Mouse (Mus musculus): ENCODE data around the gene Nkx2-9. TPM values are rescaled to one million over a fixed set of nuclear protein-coding genes. Genes with fewer than 3 reads are reported as not detected.
A peak's percentile ranks its signal among the peaks of the same experiment; 100 is the strongest.

The Nkx2-9 gene
- polyA plus RNA-seq, 2 experiments: 0.13 TPM; not detected in 1

GRCm38 (mm10) chr12:56610851-56611250, 2.2 kb downstream of the Nkx2-9 start:
- no peak for DNase-seq (ENCODE audit: low spot score)
- peaks cover 8% of the 10 kb centered on the region; the same call in 1 of the 2 replicates for H3K4me1 ChIP-seq (ENCODE audit: control insufficient read depth, insufficient read depth, low read length)
- no peak overlapping the region for H3K27ac ChIP-seq (replicated peaks; ENCODE audit: low read depth, low read length)
- TF ChIP-seq POLR2A (IDR thresholded peaks at IDR 0.05; ENCODE audit: borderline replicate concordance, extremely low read depth, insufficient read depth, insufficient read length): no peak
- no peak overlapping the region for H3K4me3 ChIP-seq (replicated peaks; ENCODE audit: low read length)
- 6% methylated on average over 6 of the region's 6 CpGs for WGBS
- H3K9me3 ChIP-seq (ENCODE audit: control insufficient read depth, low read length): no peaks in the 10 kb centered on the region
- ATAC-seq (ENCODE audit: low FRiP score, low read depth): no peak
- no peak overlapping the region for H3K4me2 ChIP-seq (replicated peaks; ENCODE audit: low read depth, low read length, severe bottlenecking)
- no peaks in the 10 kb centered on the region for H3K36me3 ChIP-seq (ENCODE audit: control insufficient read depth, insufficient read depth, low read length)
- no peak overlapping the region for H3K9ac ChIP-seq (ENCODE audit: low read depth, low read length, severe bottlenecking)
- H3K27me3 ChIP-seq (ENCODE audit: control insufficient read depth, insufficient read depth, low read length): peaks cover 92% of the 10 kb centered on the region

- Histone ChIP-seq H3K27me3 (ENCODE audit: control insufficient read depth, insufficient read depth, low read length) (no peaks in the 10 kb centered on the region), H3K4me1 (ENCODE audit: control insufficient read depth, insufficient read depth, low read length) (no peaks in the 10 kb centered on the region), H3K27ac (replicated peaks; ENCODE audit: low read depth, low read length) (no peak overlapping the region), H3K36me3 (ENCODE audit: control insufficient read depth, insufficient read depth, low read length) (no peaks in the 10 kb centered on the region), H3K4me3 (replicated peaks; ENCODE audit: low read length) (no peak overlapping the region), H3K9me3 (ENCODE audit: control insufficient read depth, low read length) (no peaks in the 10 kb centered on the region), H3K9ac (ENCODE audit: low read depth, low read length, severe bottlenecking) (no peak overlapping the region), H3K4me2 (replicated peaks; ENCODE audit: low read depth, low read length, severe bottlenecking) (no peak overlapping the region)
- no peak for TF ChIP-seq POLR2A (IDR thresholded peaks at IDR 0.05; ENCODE audit: borderline replicate concordance, extremely low read depth, insufficient read depth, insufficient read length)
- DNase-seq (ENCODE audit: low spot score): no peak
- 7% methylated on average over 4 of the region's 4 CpGs for WGBS
- no peak for ATAC-seq (ENCODE audit: low FRiP score, low read depth)
These were observed 21.4 kb downstream of the Nkx2-9 start for GRCm38 (mm10) chr12:56591722-56592121.

- no peaks in the 10 kb centered on the region for H3K36me3 ChIP-seq (ENCODE audit: control insufficient read depth, insufficient read depth, low read length)
- DNase-seq (ENCODE audit: low spot score): peak; percentile 34
- no peak overlapping the region for H3K4me2 ChIP-seq (replicated peaks; ENCODE audit: low read depth, low read length, severe bottlenecking)
- no peak for ATAC-seq (ENCODE audit: low FRiP score, low read depth)
- no peak overlapping the region for H3K9ac ChIP-seq (ENCODE audit: low read depth, low read length, severe bottlenecking)
- no peaks in the 10 kb centered on the region for H3K9me3 ChIP-seq (ENCODE audit: control insufficient read depth, low read length)
- H3K4me3 ChIP-seq (replicated peaks; ENCODE audit: low read length): no peak overlapping the region
- 33% methylated on average over 6 of the region's 6 CpGs for WGBS
- H3K4me1 ChIP-seq (ENCODE audit: control insufficient read depth, insufficient read depth, low read length): no peaks in the 10 kb centered on the region
- H3K27ac ChIP-seq (replicated peaks; ENCODE audit: low read depth, low read length): no peak overlapping the region
- TF ChIP-seq POLR2A (IDR thresholded peaks at IDR 0.05; ENCODE audit: borderline replicate concordance, extremely low read depth, insufficient read depth, insufficient read length): no peak
- no peaks in the 10 kb centered on the region for H3K27me3 ChIP-seq (ENCODE audit: control insufficient read depth, insufficient read depth, low read length)
These were observed 25.3 kb downstream of the Nkx2-9 start for GRCm38 (mm10) chr12:56587830-56588229.

Other genes with a start within 250 kb of the Nkx2-9 start
- gene Nkx2-1, start 76.4 kb downstream of the Nkx2-9 start, polyA plus RNA-seq (2012; rRNA removed): 0.20 TPM in 1 of 2 replicates, not detected in the other
- not detected in 2 replicates for gene Nkx2-1, start 76.4 kb downstream of the Nkx2-9 start, polyA plus RNA-seq (2014; fragmentation: Nextera tagmentation; extraction: Ambion mirVana)
- gene Pax9, start 78.5 kb upstream of the Nkx2-9 start, polyA plus RNA-seq (2012; rRNA removed): 8.3 and 14.1 TPM in 2 replicates
- gene Pax9, start 78.5 kb upstream of the Nkx2-9 start, polyA plus RNA-seq (2014; fragmentation: Nextera tagmentation; extraction: Ambion mirVana): 3.8 and 4.3 TPM in 2 replicates

Data from limb, embryonic 14.5 days (tissue).